Mouse (Mus musculus) myocyte (in vitro differentiated cells): ENCODE measurements around the gene Arhgap35. TPM values are rescaled to one million over a fixed set of nuclear protein-coding genes. Genes with fewer than 3 reads are reported as not detected.

ENCODE experiments used
- H3K27me3 ChIP-seq: one replicate; pipeline ENCODE4 v1.6.1; 2011; ENCODE audit not compliant: control insufficient read depth, insufficient read depth, insufficient read length
- H3K36me3 ChIP-seq: one replicate; pipeline ENCODE4 v1.6.1; 2011; ENCODE audit not compliant: control insufficient read depth, insufficient read depth
- H3K4me2 ChIP-seq: one replicate; pipeline ENCODE4 v1.6.1; 2011; ENCODE audit warnings: low read depth, control low read depth
- H3K4me3 ChIP-seq: one replicate; pipeline ENCODE4 v1.5.1; 2011; ENCODE audit warnings: mild to moderate bottlenecking, control low read depth, moderate library complexity
- H3K79me2 ChIP-seq: one replicate; pipeline ENCODE4 v1.6.1; 2011; ENCODE audit not compliant: control insufficient read depth, insufficient read depth
- H3ac ChIP-seq: one replicate; pipeline ENCODE4 v1.6.1; 2011; ENCODE audit not compliant: control insufficient read depth, insufficient read length
- CEBPB ChIP-seq: IDR thresholded peaks from 2 replicates; pipeline ENCODE4 v1.6.1; 2011; ENCODE audit warnings: mild to moderate bottlenecking, moderate library complexity; ENCODE audit not compliant: poor library complexity, insufficient read depth, severe bottlenecking
- E2F4 ChIP-seq: IDR thresholded peaks from one replicate; pipeline ENCODE4 v1.6.1; 2011; ENCODE audit warnings: mild to moderate bottlenecking, control low read depth, moderate library complexity; ENCODE audit not compliant: insufficient read depth
- MAX ChIP-seq: IDR thresholded peaks from one replicate; pipeline ENCODE4 v1.6.1; 2011; ENCODE audit warnings: low read depth, mild to moderate bottlenecking, control low read depth
- MYOD1 ChIP-seq, 3 experiments: IDR thresholded peaks; one replicate each; pipeline ENCODE4 v1.6.1; 2011; ENCODE audit warnings: control low read depth in 2 of 3, low read depth in 2 of 3, mild to moderate bottlenecking in 2 of 3, moderate library complexity in 1 of 3; ENCODE audit not compliant: insufficient read length in 2 of 3, control insufficient read depth in 1 of 3
- MYOG ChIP-seq, 3 experiments: IDR thresholded peaks; one replicate each; pipeline ENCODE4 v1.6.1; 2011; ENCODE audit warnings: control low read depth in 2 of 3, low read depth in 2 of 3, mild to moderate bottlenecking in 2 of 3; ENCODE audit not compliant: insufficient read length in 2 of 3, control insufficient read depth in 1 of 3, insufficient read depth in 1 of 3
- POLR2A ChIP-seq: IDR thresholded peaks from one replicate; pipeline ENCODE4 v1.6.1; 2011; ENCODE audit warnings: low read depth, mild to moderate bottlenecking, control low read depth, moderate library complexity; ENCODE audit not compliant: insufficient read length
- POLR2AphosphoS2 ChIP-seq: IDR thresholded peaks from one replicate; pipeline ENCODE4 v1.6.1; 2011; ENCODE audit warnings: low read depth, control low read depth; ENCODE audit not compliant: insufficient read length
- REST ChIP-seq: IDR thresholded peaks from one replicate; pipeline ENCODE4 v1.6.1; 2011; ENCODE audit warnings: mild to moderate bottlenecking, control low read depth, moderate library complexity; ENCODE audit not compliant: insufficient read depth, insufficient read length
- SRF ChIP-seq: IDR thresholded peaks from one replicate; pipeline ENCODE4 v1.6.1; 2011; ENCODE audit warnings: low read depth; ENCODE audit not compliant: control insufficient read depth, insufficient read length
- TCF12 ChIP-seq: IDR thresholded peaks from one replicate; pipeline ENCODE4 v1.6.1; 2011; ENCODE audit warnings: mild to moderate bottlenecking, control low read depth; ENCODE audit not compliant: poor library complexity, insufficient read depth, severe bottlenecking
- TCF3 ChIP-seq: IDR thresholded peaks from one replicate; pipeline ENCODE4 v1.6.1; 2011; ENCODE audit warnings: low read depth, control low read depth; ENCODE audit not compliant: insufficient read length
- USF1 ChIP-seq: IDR thresholded peaks from one replicate; pipeline ENCODE4 v1.6.1; 2011; ENCODE audit warnings: low read depth, mild to moderate bottlenecking, control low read depth, moderate library complexity
- polyA plus RNA-seq: library from polyadenylated mRNA; unstranded; fragments of >200 nt; fragmentation: generic; extraction: Trizol; gene quantifications from one replicate; pipeline ENCODE4 v1.2.1, GENCODE M21; 2012; ENCODE audit warnings: missing spikeins

Gene Arhgap35
- polyA plus RNA-seq, 1 experiment: 21.7 TPM

- Histone ChIP-seq H3K27me3 (peaks cover 18% of the 10 kb centered on the region), H3K36me3 (no peaks in the 10 kb centered on the region)
- no peak for TF ChIP-seq TCF3
- TF ChIP-seq TCF12: no peak
- no peak for TF ChIP-seq POLR2AphosphoS2
- TF ChIP-seq CEBPB: no peak
- TF ChIP-seq REST: no peak
- no peak for TF ChIP-seq MYOG (IDR thresholded peaks at IDR 0.05; ENCODE audit: control insufficient read depth in 1 of 3, insufficient read depth in 1 of 3, insufficient read length in 2 of 3, low read depth in 2 of 3)
- no peak for TF ChIP-seq E2F4
- TF ChIP-seq MAX: no peak
- no peak for TF ChIP-seq SRF
- no peak for TF ChIP-seq POLR2A
- no peak for TF ChIP-seq MYOD1 (IDR thresholded peaks at IDR 0.05; ENCODE audit: control insufficient read depth in 1 of 3, insufficient read length in 2 of 3, low read depth in 2 of 3)
- no peak for TF ChIP-seq USF1
Observed at GRCm38 (mm10) chr7:16465160-16465559, 149.6 kb downstream of the Arhgap35 start.

GRCm38 (mm10) chr7:16463214-16463613, 151.6 kb downstream of the Arhgap35 start:
- Histone ChIP-seq H3K36me3 (no peaks in the 10 kb centered on the region), H3K27me3 (peaks cover 10% of the 10 kb centered on the region), H3K4me3 (no peak overlapping the region), H3K4me2 (no peak overlapping the region), H3ac (no peak overlapping the region), H3K79me2 (no peaks in the 10 kb centered on the region)
- no peak for TF ChIP-seq MAX
- no peak for TF ChIP-seq TCF3
- no peak for TF ChIP-seq E2F4
- TF ChIP-seq SRF: no peak
- TF ChIP-seq REST: no peak
- no peak for TF ChIP-seq TCF12
- TF ChIP-seq POLR2AphosphoS2: no peak
- no peak for TF ChIP-seq CEBPB
- no peak for TF ChIP-seq MYOG (IDR thresholded peaks at IDR 0.05; ENCODE audit: control insufficient read depth in 1 of 3, insufficient read depth in 1 of 3, insufficient read length in 2 of 3, low read depth in 2 of 3)
- no peak for TF ChIP-seq USF1
- TF ChIP-seq MYOD1 (IDR thresholded peaks at IDR 0.05; ENCODE audit: control insufficient read depth in 1 of 3, insufficient read length in 2 of 3, low read depth in 2 of 3): no peak
- TF ChIP-seq POLR2A: no peak

More at GRCm38 (mm10) chr7:16465160-16465559, 149.6 kb downstream of the Arhgap35 start:
- Histone ChIP-seq H3K4me3 (no peak overlapping the region), H3K79me2 (no peaks in the 10 kb centered on the region), H3K4me2 (no peak overlapping the region), H3ac (no peak overlapping the region)

- Histone ChIP-seq H3K4me3 (no peak overlapping the region), H3ac (no peak overlapping the region), H3K27me3 (peaks cover 7% of the 10 kb centered on the region), H3K79me2 (no peaks in the 10 kb centered on the region), H3K4me2 (no peak overlapping the region), H3K36me3 (no peaks in the 10 kb centered on the region)
- no peak for TF ChIP-seq MYOD1 (IDR thresholded peaks at IDR 0.05; ENCODE audit: control insufficient read depth in 1 of 3, insufficient read length in 2 of 3, low read depth in 2 of 3)
- no peak for TF ChIP-seq POLR2AphosphoS2
- TF ChIP-seq POLR2A: no peak
- no peak for TF ChIP-seq TCF3
- no peak for TF ChIP-seq TCF12
- TF ChIP-seq MYOG (IDR thresholded peaks at IDR 0.05; ENCODE audit: control insufficient read depth in 1 of 3, insufficient read depth in 1 of 3, insufficient read length in 2 of 3, low read depth in 2 of 3): no peak
- no peak for TF ChIP-seq E2F4
Observed at GRCm38 (mm10) chr7:16461705-16462104, 153.1 kb downstream of the Arhgap35 start.

- TF ChIP-seq E2F4 (no peak), MYOG (IDR thresholded peaks at IDR 0.05; ENCODE audit: control insufficient read depth in 1 of 3, insufficient read depth in 1 of 3, insufficient read length in 2 of 3, low read depth in 2 of 3) (no peak), TCF12 (no peak)
- Histone ChIP-seq H3K79me2 (no peaks in the 10 kb centered on the region), H3K4me3 (no peak overlapping the region), H3ac (no peak overlapping the region), H3K36me3 (no peaks in the 10 kb centered on the region), H3K4me2 (no peak overlapping the region), H3K27me3 (peaks cover 7% of the 10 kb centered on the region)
Observed at GRCm38 (mm10) chr7:16461151-16461550, 153.6 kb downstream of the Arhgap35 start.

- TF ChIP-seq USF1: no peak
- H3K79me2 ChIP-seq: no peaks in the 10 kb centered on the region
- no peak overlapping the region for H3ac ChIP-seq
- no peak overlapping the region for H3K4me2 ChIP-seq
- no peak overlapping the region for H3K4me3 ChIP-seq
- no peaks in the 10 kb centered on the region for H3K36me3 ChIP-seq
- peaks cover 7% of the 10 kb centered on the region for H3K27me3 ChIP-seq
Observed at GRCm38 (mm10) chr7:16460566-16460965, 154.2 kb downstream of the Arhgap35 start.
